Mouse (Mus musculus) layer of hippocampus, adult 2 months (tissue): ENCODE measurements around the gene Rad23a. TPM values are rescaled to one million over a fixed set of nuclear protein-coding genes. Genes with fewer than 3 reads are reported as not detected.
A peak's percentile ranks its signal among the peaks of the same experiment; 100 is the strongest.

ENCODE experiments used
- DNase-seq, 2 experiments: peaks; one replicate each; pipeline ENCODE4 v3.0.0; 2022; ENCODE audit warnings: low spot score in 2 of 2
- H3K27ac ChIP-seq: fragments of 200-600 bp; 2 replicates; pipeline ENCODE4 v1.8.1; 2022
- H3K4me3 ChIP-seq: fragments of 200-600 bp; 2 replicates; pipeline ENCODE4 v1.8.1; 2022; ENCODE audit warnings: mild to moderate bottlenecking
- CTCF ChIP-seq: fragments of 200-600 bp; conservative IDR thresholded peaks from 2 replicates; pipeline ENCODE4 v1.8.1; 2022; ENCODE audit warnings: antibody characterized with exemption, mild to moderate bottlenecking, moderate library complexity
- total RNA-seq, 2 experiments: library from RNA; stranded (reverse); gene quantifications; 2 replicates each; pipeline ENCODE4 v1.2.3; 2021

Rad23a gene
- total RNA-seq, 2 experiments from 2014 or later: 63.4 to 75.9 TPM

GRCm38 (mm10) chr8:84856434-84856833 lies 16.0 kb upstream of the Rad23a start:
- no peak for TF ChIP-seq CTCF
- Histone ChIP-seq H3K27ac (peak overlapping the region; percentile 93; the same call in 1 of the 2 replicates), H3K4me3 (no peak overlapping the region)
- no peak for DNase-seq

- H3K27ac ChIP-seq: peak overlapping the region; percentile 90
- peak overlapping the region; percentile 73 for H3K4me3 ChIP-seq
- no peak for TF ChIP-seq CTCF
- DNase-seq: no peak
These were observed 7.4 kb upstream of the Rad23a start for GRCm38 (mm10) chr8:84847684-84848435.

- Histone ChIP-seq H3K27ac (peak within 1 kb of the TSS; percentile 97), H3K4me3 (peak within 1 kb of the TSS; percentile 91)
- peak; percentile 54 for TF ChIP-seq CTCF
- DNase-seq: peak; percentile 100
These were observed 6.5 kb upstream of the Rad23a start, which contains the start of gene Calr for GRCm38 (mm10) chr8:84846722-84847572. Gene Calr, minus strand, starts transcription at chr8:84846934.

- Histone ChIP-seq H3K27ac (peak overlapping the region; percentile 97), H3K4me3 (peak overlapping the region; percentile 91)
- no peak for DNase-seq
- no peak for TF ChIP-seq CTCF
These were observed 5.7 kb upstream of the Rad23a start for GRCm38 (mm10) chr8:84846094-84846721.

- peak overlapping the region; percentile 91 for H3K4me3 ChIP-seq
- H3K27ac ChIP-seq: peak overlapping the region; percentile 97
- peak; percentile 72 for TF ChIP-seq CTCF
- no peak for DNase-seq
These were observed 5.1 kb upstream of the Rad23a start for GRCm38 (mm10) chr8:84845355-84846093.

DNA sequence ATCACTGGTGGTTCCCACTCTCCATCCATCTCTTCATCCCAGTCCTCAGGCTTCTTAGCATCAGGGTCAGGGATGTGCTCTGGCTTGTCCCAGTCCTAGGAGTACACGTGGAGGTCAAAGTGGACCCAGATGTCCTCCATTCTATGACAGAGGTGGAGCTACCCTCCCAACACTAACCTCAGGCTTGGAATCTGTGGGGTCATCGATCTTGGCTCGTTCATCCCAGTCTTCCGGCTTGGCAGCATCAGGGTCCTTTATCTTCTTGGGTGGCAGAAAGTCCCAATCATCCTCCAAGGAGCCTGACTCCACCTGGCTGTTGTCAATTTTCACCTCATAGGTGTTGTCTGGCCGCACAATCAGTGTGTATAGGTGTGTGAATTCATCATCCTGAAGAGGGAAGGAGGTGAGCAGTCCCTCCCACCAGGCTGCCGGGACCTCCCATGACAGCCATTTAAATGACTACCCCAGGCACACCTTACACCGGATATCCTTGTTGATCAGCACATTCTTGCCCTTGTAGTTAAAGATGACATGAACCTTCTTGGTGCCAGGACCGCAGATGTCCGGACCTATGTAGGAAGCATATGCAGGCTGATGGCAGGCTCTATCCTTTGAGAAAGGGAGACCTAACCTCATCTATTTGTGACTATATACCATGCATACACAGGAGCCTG lies 4.1 kb upstream of the Rad23a start:
- H3K4me3 ChIP-seq: peak overlapping the region; percentile 91
- no peak for TF ChIP-seq CTCF
- DNase-seq: no peak
- H3K27ac ChIP-seq: peak overlapping the region; percentile 97; the same call in 1 of the 2 replicates

GRCm38 (mm10) chr8:84841514-84841913 lies 1.0 kb upstream of the Rad23a start:
- no peak overlapping the region for H3K27ac ChIP-seq
- DNase-seq: no peak
- H3K4me3 ChIP-seq: no peak overlapping the region
- TF ChIP-seq CTCF: no peak

- peak overlapping the region; percentile 81 for H3K4me3 ChIP-seq
- no peak for TF ChIP-seq CTCF
- H3K27ac ChIP-seq: peak overlapping the region; percentile 90
- DNase-seq: no peak
These were observed 604 bp downstream of the Rad23a start for GRCm38 (mm10) chr8:84839875-84840247.

- Histone ChIP-seq H3K4me3 (peak overlapping the region; percentile 81), H3K27ac (no peak overlapping the region; the same call in 1 of the 2 replicates)
- DNase-seq: no peak
- no peak for TF ChIP-seq CTCF
These were observed 1.1 kb downstream of the Rad23a start for GRCm38 (mm10) chr8:84839411-84839810.

GRCm38 (mm10) chr8:84838513-84838912 lies 2.0 kb downstream of the Rad23a start:
- H3K4me3 ChIP-seq: no peak overlapping the region
- H3K27ac ChIP-seq: no peak overlapping the region
- TF ChIP-seq CTCF: no peak
- DNase-seq: no peak

- no peak for DNase-seq
- TF ChIP-seq CTCF: no peak
- Histone ChIP-seq H3K27ac (no peak overlapping the region), H3K4me3 (no peak overlapping the region)
These were observed 2.5 kb downstream of the Rad23a start for GRCm38 (mm10) chr8:84837912-84838470.
